Mouse (Mus musculus) thymus, adult 2 months (tissue): ENCODE results near the gene Fgd3.

Experiments
- CTCF ChIP-seq: fragments of 200-500 bp; IDR thresholded peaks from 2 replicates; pipeline ENCODE4 v1.5.1; 2012; ENCODE audit warnings: mild to moderate bottlenecking, control low read depth, low read length, moderate library complexity, borderline replicate concordance; ENCODE audit not compliant: control insufficient read depth, poor library complexity, insufficient read depth; ENCODE audit errors: extremely low read depth
- POLR2A ChIP-seq: fragments of 200-500 bp; IDR thresholded peaks from 2 replicates; pipeline ENCODE4 v1.6.1; 2012; ENCODE audit warnings: mild to moderate bottlenecking, low read length, control low read depth, moderate library complexity; ENCODE audit not compliant: control insufficient read depth, poor library complexity, insufficient read depth; ENCODE audit errors: extremely low read depth

DNA sequence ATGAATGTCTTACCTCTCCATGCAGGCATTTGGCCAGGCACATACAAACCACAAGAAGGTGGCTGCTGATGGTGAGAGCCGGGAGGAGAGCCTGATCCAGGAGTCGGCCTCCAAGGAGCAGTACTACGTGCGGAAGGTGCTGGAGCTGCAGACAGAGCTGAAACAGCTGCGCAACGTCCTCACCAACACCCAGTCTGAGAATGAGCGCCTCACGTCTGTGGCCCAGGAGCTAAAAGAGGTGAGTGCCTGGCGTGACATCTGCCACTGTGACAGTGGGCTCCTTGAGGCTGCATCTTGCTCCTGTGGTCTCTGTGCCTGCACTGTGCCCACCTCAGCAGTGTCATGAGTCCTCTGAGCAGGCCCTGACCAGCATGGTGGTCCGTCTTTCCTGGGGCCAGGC, 49.3 kb upstream of the Fgd3 start:
- TF ChIP-seq CTCF (no peak), POLR2A (no peak)
